Mouse (Mus musculus): Measurements from ENCODE around the gene Prepl. TPM values are rescaled to one million over a fixed set of nuclear protein-coding genes. Genes with fewer than 3 reads are reported as not detected.

Gene Prepl
- polyA plus RNA-seq, 1 experiment from 2014 or later = 30.9 TPM

Other genes starting within 250 kb of the Prepl start
- 58.0 and 67.2 TPM in 2 replicates for gene Ppm1b, start 133.5 kb downstream of the Prepl start, polyA plus RNA-seq (2016; fragmentation: Nextera tagmentation; extraction: Ambion mirVana)
- 0.23 and 0.40 TPM in 2 replicates for gene Slc3a1, start 61.9 kb downstream of the Prepl start, polyA plus RNA-seq (2016; fragmentation: Nextera tagmentation; extraction: Ambion mirVana)
- 12.1 and 13.3 TPM in 2 replicates for gene Camkmt, start 311 bp upstream of the Prepl start, polyA plus RNA-seq (2016; fragmentation: Nextera tagmentation; extraction: Ambion mirVana)